Mouse (Mus musculus): Measurements from ENCODE around the gene Iqcn.

Gene Iqcn

GRCm38 (mm10) chr8:70755661-70756475, 52.6 kb downstream of the Iqcn start:
- DNase-seq (ENCODE audit: low read depth, low spot score): no peak

GRCm38 (mm10) chr8:70756476-70757040, 53.3 kb downstream of the Iqcn start:
- no peak for DNase-seq (ENCODE audit: low read depth, low spot score)

GRCm38 (mm10) chr8:70757523-70758307, 54.5 kb downstream of the Iqcn start:
- DNase-seq (ENCODE audit: low read depth, low spot score): no peak

GRCm38 (mm10) chr8:70758308-70758615, 55.0 kb downstream of the Iqcn start:
- DNase-seq (ENCODE audit: low read depth, low spot score): no peak

- no peak for DNase-seq (ENCODE audit: low read depth, low spot score)
These were observed 55.6 kb downstream of the Iqcn start for GRCm38 (mm10) chr8:70758616-70759561.

- no peak for DNase-seq (ENCODE audit: low read depth, low spot score)
These were observed 57.1 kb downstream of the Iqcn start for GRCm38 (mm10) chr8:70760350-70760749.

- peak; percentile 99 for DNase-seq (ENCODE audit: low read depth, low spot score)
These were observed 57.6 kb downstream of the Iqcn start, which contains the start of gene Mpv17l2 for GRCm38 (mm10) chr8:70760775-70761406. TSS of gene Mpv17l2 (minus strand) at chr8:70760946.

GRCm38 (mm10) chr8:70762118-70762517, 58.9 kb downstream of the Iqcn start:
- no peak for DNase-seq (ENCODE audit: low read depth, low spot score)

GRCm38 (mm10) chr8:70763354-70763753, 60.1 kb downstream of the Iqcn start:
- no peak for DNase-seq (ENCODE audit: low read depth, low spot score)

- no peak for DNase-seq (ENCODE audit: low read depth, low spot score)
These were observed 60.8 kb downstream of the Iqcn start for GRCm38 (mm10) chr8:70764026-70764425.

- DNase-seq (ENCODE audit: low read depth, low spot score): no peak
These were observed 61.4 kb downstream of the Iqcn start for GRCm38 (mm10) chr8:70764676-70765075.

GRCm38 (mm10) chr8:70765329-70765728, 62.1 kb downstream of the Iqcn start:
- DNase-seq (ENCODE audit: low read depth, low spot score): no peak

- DNase-seq (ENCODE audit: low read depth, low spot score): no peak
These were observed 62.7 kb downstream of the Iqcn start for GRCm38 (mm10) chr8:70765838-70766570.

GRCm38 (mm10) chr8:70766571-70767440, 63.5 kb downstream of the Iqcn start:
- peak; percentile 73 for DNase-seq (ENCODE audit: low read depth, low spot score)

All from mesoderm, embryonic 11.5 days (tissue).